Mouse (Mus musculus) embryonic fibroblast, embryonic 13.5 days (primary cell): ENCODE measurements around the gene Nup62.

Source experiments
- CTCF ChIP-seq: IDR thresholded peaks from 2 replicates; pipeline ENCODE4 v1.5.1; 2011; ENCODE audit warnings: mild to moderate bottlenecking, control low read depth, low read length, moderate library complexity, borderline replicate concordance; ENCODE audit not compliant: insufficient read depth
- POLR2A ChIP-seq: IDR thresholded peaks from 2 replicates; pipeline ENCODE4 v1.6.1; 2011; ENCODE audit warnings: low read depth, mild to moderate bottlenecking, control low read depth, low read length, moderate library complexity

DNA sequence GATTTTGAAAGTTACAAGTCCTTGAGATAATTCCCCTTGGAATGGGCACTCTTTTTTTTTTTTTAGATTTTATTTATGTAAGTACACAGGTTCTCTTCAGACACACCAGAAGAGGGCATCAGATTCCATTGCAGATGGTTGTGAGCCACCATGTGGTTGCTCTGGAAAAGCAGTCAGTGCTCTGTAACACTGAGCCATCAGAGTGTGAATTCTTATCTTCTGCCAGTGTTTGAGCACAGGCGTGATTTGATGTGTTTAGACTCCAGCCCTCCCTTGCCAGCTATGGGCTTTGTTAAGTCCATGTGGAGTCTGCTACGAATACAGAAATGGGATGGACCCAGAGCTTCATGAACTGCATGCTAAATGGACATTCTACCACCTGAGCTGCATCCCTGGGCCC, 2.3 kb downstream of the Nup62 start:
- TF ChIP-seq POLR2A (peak; percentile 24; the same call in 1 of the 2 replicates), CTCF (0 out of 2 replicates have a peak, but pooled peaks have one; percentile 3)
